Mouse (Mus musculus) c-Kit-positive CD71-negative TER-119-negative erythroid progenitor cells, embryonic 14.5 days (primary cell): Measurements from ENCODE around the gene Fjx1.

Experiments
- DNase-seq: peaks from one replicate; pipeline ENCODE4 v3.0.0-alpha.2; 2013; ENCODE audit warnings: low read depth

The Fjx1 gene

GRCm38 (mm10) chr2:102416149-102416743, 36.1 kb downstream of the Fjx1 start:
- DNase-seq: no peak

- no peak for DNase-seq
Observed at GRCm38 (mm10) chr2:102412738-102413137, 39.6 kb downstream of the Fjx1 start.

- no peak for DNase-seq
Observed at GRCm38 (mm10) chr2:102410615-102411014, 41.7 kb downstream of the Fjx1 start.

DNA sequence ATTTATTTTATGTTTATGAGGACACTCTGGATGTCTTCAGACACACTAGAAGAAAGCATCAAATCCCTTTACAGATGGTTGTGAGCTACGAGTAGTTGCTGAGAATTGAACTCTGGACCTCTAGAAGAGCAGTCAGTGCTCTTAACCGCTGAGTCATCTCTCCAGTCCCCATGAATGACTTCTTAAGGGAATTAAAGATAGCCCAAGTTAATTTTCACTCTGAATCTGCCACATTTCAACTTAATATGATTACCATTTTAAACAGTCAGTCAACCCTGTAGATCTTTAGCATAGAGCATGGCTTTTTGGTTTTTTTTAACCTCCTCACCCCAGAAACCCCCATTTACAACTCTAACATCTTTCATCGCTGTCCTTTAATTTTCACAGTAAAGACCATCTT, 42.6 kb downstream of the Fjx1 start:
- DNase-seq: no peak

GRCm38 (mm10) chr2:102407363-102408184, 44.7 kb downstream of the Fjx1 start, which contains the start of gene Trim44:
Gene Trim44 (minus strand): TSS chr2:102407828.
- no peak for DNase-seq

DNA sequence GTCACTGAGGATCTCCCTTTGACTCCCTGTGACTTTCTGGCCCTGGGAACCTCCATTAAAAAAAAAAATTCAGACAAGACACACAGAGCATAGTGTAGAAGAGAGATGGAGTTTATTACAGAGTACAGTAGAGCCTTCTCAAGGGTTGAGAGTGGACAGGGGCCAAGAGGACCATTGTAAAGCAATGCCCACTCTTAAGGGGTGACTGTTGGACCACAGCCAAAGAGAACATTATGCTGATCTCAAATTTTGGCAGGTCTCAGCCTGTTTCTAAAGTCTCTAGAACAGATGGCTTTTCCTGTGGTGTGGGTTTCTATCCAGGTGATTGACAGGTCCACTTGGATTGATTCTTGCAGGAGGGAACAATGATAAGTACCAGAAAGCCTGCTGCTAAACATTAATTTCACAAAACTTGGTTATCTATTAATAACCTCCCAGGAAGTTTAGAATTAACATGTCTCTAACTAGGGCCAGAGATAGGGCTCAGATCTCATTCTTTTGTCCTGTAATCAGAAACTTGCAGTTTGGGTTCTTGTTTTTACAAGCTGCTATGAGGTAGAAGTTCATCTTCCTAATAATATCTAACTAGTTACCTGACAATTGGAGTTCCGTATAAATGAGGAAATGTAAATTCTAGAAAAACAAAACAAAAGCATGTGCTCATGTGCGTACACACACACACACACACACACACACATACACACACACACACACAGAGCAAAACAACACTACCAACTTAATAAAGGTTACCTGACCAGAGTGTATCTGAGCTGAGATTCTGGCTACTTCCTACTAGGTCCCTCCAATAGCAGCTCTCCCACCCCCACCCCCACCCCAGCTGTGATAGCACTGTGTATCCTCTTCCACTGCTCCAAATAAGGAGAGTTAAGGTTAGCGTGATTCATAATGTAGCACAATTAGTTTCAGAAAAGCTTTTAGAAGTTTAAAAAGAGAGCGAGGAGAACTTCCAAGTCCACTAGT, 45.7 kb downstream of the Fjx1 start:
- DNase-seq: no peak

DNA sequence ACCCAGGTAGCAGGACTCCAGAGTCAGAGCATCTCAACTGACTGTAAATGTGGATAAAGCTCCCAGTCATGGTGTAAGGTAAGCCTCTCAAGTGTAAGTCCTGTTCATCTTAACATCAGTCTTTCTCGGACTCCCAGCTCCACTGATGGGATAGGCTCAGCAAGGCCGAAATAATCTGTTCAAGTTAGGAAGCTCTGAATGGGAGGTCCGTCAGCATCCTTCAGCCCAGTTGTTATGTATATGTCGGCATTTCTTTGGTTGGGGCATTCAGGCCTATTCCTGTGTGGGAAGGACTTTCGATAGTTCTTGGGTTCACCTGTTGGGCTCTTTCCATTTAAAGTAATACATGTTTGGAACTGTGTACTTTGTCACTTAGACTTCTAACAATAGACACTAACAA, 48.3 kb downstream of the Fjx1 start:
- DNase-seq: no peak

- DNase-seq: no peak
Observed at GRCm38 (mm10) chr2:102403306-102403705, 49.0 kb downstream of the Fjx1 start.

- no peak for DNase-seq
Observed at GRCm38 (mm10) chr2:102401352-102401692, 51.0 kb downstream of the Fjx1 start.

DNA sequence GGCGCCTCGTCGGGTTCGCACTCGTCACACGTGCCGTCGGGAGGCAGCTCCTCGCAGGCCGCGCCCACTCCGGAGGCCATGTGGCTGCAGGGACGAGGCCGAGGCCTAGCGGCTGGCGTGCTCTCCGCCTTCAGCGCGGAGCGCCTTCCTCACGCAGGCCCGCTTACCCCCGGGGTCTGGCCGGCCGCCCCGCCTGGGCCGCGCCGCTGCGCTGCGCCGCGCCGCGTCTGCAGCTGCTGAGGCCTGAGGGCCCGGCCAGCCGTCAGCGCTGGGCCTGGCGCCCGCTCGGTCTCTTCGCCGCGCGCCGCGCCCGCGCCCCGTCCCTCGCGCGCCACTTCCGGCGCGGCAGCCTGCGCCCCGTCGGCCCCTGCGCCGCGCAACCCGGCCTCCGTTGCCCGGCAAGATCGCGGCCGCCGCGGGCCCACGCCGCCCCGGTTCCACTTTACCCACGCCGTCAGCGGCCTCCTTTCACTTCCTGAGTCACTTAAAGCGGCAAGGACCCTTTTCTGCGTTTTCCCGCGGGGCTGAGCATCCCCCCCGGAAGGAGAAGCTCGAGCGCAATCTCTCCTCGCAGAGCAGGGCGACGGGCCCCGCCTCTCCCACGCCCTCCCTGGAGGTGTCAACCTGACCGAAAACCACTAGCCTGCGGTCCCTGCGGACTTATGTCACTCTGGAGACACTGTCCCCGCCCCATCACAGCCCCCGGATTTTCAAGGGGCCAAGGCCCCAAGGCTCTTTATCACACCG, 51.5 kb downstream of the Fjx1 start:
- peak; percentile 69 for DNase-seq

DNA sequence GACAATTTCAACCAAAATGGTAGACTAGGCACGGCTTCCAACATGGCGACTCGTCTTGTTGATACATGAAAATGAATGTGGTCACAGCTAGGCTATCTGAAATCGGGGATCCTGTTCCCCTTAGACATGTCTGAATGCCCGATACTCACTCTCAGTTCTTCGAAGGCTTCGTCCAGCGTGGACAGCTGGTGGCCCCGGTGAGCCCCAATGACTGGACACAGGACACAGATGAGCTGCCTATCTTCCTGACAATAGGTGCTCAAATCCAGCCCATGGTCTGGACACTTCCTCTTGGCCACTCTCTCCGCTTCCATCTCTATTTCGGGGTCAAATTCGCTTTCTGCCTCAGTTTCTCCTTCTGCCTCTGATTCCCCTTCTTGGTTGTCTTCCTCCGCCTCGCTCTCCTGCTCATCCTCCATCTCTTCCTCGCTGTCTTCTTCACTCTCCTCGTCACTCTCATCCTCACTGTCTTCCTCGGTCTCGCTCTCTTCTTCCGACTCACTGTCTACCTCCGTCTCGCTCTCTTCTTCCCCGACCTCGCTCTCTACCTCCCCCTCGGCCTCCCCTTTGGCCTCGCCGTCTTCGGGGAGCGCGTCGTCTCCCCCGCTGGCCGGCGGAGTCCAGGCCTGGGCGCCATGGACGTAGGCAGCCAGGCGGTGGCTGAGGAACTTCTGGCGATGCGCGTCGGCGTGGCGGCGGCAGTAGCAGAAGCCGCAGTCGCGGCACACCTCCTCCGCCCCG, 52.3 kb downstream of the Fjx1 start:
- DNase-seq: no peak
